Mouse (Mus musculus): ENCODE measurements around the gene Tubb2b. TPM values are rescaled to one million over a fixed set of nuclear protein-coding genes. Genes with fewer than 3 reads are reported as not detected.

Gene Tubb2b
- polyA plus RNA-seq, 1 experiment: 13.3 TPM

Other genes starting within 250 kb of the Tubb2b start
- 0.45 and 0.52 TPM in 2 replicates for gene Serpinb6c, start 224.8 kb downstream of the Tubb2b start, polyA plus RNA-seq (2012; rRNA removed)
- 19.5 and 21.3 TPM in 2 replicates for gene Nqo2, start 165.8 kb downstream of the Tubb2b start, polyA plus RNA-seq (2012; rRNA removed)
- gene Ripk1, start 128.1 kb downstream of the Tubb2b start, polyA plus RNA-seq (2012; rRNA removed): 8.9 and 15.2 TPM in 2 replicates
- 206 and 225 TPM in 2 replicates for gene Serpinb6a, start 127.7 kb downstream of the Tubb2b start, polyA plus RNA-seq (2012; rRNA removed)
- gene Bphl, start 92.9 kb downstream of the Tubb2b start, polyA plus RNA-seq (2012; rRNA removed): 51.3 and 71.5 TPM in 2 replicates
- 140 and 213 TPM in 2 replicates for gene Tubb2a, start 52.5 kb downstream of the Tubb2b start, polyA plus RNA-seq (2012; rRNA removed)
- 61.5 and 69.2 TPM in 2 replicates for gene Psmg4, start 32.5 kb upstream of the Tubb2b start, polyA plus RNA-seq (2012; rRNA removed)
- gene Slc22a23, start 214.7 kb upstream of the Tubb2b start, polyA plus RNA-seq (2012; rRNA removed): 26.6 and 31.8 TPM in 2 replicates